In the genomic region with DNA sequence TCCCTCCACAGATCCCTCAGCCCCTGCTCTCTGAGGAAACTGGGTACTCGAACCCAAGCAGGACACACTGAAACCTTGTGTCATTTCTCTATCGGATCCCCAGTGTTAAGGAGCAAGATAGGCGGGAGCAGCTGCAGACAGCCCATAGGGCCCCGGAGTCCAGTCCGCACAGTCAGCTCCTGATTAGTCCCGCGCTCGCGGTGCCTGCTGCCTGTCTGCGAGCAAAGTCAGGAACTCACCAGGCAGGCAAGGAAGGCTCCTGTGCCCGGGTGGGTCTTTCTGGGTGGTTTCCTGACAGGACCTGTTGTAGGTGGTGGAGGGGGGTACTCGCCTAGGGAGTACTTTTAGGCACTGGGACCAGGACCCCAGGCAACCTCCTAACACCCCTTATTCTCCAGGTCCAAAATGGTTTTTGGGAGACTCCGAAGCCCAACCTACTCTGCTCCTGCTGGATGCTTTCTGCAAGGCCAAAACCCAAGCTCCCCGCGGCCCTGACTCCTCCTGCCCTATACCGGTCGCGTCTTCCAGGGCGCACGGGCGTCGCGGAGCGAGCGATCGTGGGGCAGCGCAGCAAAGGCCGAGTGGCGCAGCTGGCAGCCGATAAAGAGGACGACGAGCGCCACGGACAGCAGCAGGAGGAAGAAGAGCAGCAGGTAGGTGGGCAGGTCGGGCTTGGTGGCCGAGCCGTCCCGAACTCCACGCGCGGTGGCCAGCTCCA, we compare ENCODE assay signal across 8 mouse cellular contexts. TPM values are rescaled to one million over a fixed set of nuclear protein-coding genes. Genes with fewer than 3 reads are reported as not detected.
DNase-seq lines count a peak whose midpoint lies in the region; ATAC-seq and TF ChIP-seq lines count a peak whose summit lies in the region.

No protein-coding gene starts in this region.

- TF ChIP-seq CTCF in lung, embryonic 14.5 days (IDR thresholded peaks at IDR 0.05; ENCODE audit: low read depth) = no peak

- H3K9me3 ChIP-seq in lung, embryonic 14.5 days (ENCODE audit: low read depth, low read length) = no peaks in the 10 kb centered on the region
- H3K9me3 ChIP-seq in embryonic facial prominence, embryonic 11.5 days (replicated peaks; ENCODE audit: control insufficient read depth, low read length) = no peaks in the 10 kb centered on the region
- no peaks in the 10 kb centered on the region for H3K9me3 ChIP-seq in intestine, embryonic 14.5 days (ENCODE audit: control insufficient read depth, low read length)

- no peak for ATAC-seq in lung, embryonic 14.5 days (ENCODE audit: insufficient read depth)
- no peak for ATAC-seq in embryonic facial prominence, embryonic 11.5 days (replicated peaks; ENCODE audit: insufficient number of reproducible peaks, low FRiP score, low TSS enrichment, low read depth)
- no peak for ATAC-seq in intestine, embryonic 14.5 days (replicated peaks; ENCODE audit: low FRiP score, low TSS enrichment, low read depth)

- peak overlapping the region; percentile 53 for H3K4me3 ChIP-seq in lung, embryonic 14.5 days (ENCODE audit: low read depth, low read length)
- peak overlapping the region; percentile 49 for H3K4me3 ChIP-seq in embryonic facial prominence, embryonic 11.5 days (ENCODE audit: low read depth, low read length)
- H3K4me3 ChIP-seq in intestine, embryonic 14.5 days (ENCODE audit: low read depth, low read length) = peak overlapping the region; percentile 44

- under 1% methylated on average over 41 of the region's 41 CpGs for WGBS in lung, embryonic 14.5 days
- WGBS in embryonic facial prominence, embryonic 11.5 days = under 1% methylated on average over 38 of the region's 41 CpGs
- WGBS in intestine, embryonic 14.5 days = 3% methylated on average over 41 of the region's 41 CpGs

- peak overlapping the region; percentile 95 for H3K4me2 ChIP-seq in lung, embryonic 14.5 days
- H3K4me2 ChIP-seq in embryonic facial prominence, embryonic 11.5 days (ENCODE audit: low read depth, low read length) = peak overlapping the region; percentile 97
- H3K4me2 ChIP-seq in intestine, embryonic 14.5 days (ENCODE audit: low read length) = peak overlapping the region; percentile 89

- H3K27me3 ChIP-seq in lung, embryonic 14.5 days (ENCODE audit: insufficient read depth, low read length) = peaks cover 34% of the 10 kb centered on the region
- peaks cover 23% of the 10 kb centered on the region for H3K27me3 ChIP-seq in embryonic facial prominence, embryonic 11.5 days (ENCODE audit: control insufficient read depth, insufficient read depth, low read length)
- peaks cover 48% of the 10 kb centered on the region for H3K27me3 ChIP-seq in intestine, embryonic 14.5 days (replicated peaks; ENCODE audit: control insufficient read depth, insufficient read depth, low read length)

- DNase-seq in lung, embryonic 14.5 days = peak; percentile 63
- no peak for DNase-seq in lung, postnatal 10 days
- peak; percentile 62 for DNase-seq in embryonic facial prominence, embryonic 11.5 days (ENCODE audit: low spot score)
- peak; percentile 79 for DNase-seq in intestine, embryonic 14.5 days (ENCODE audit: low spot score)
- peak; percentile 57 for DNase-seq in neural tube, embryonic 10.5 days (ENCODE audit: extremely low spot score, low spot score)
- no peak for DNase-seq in layer of hippocampus, adult 8-10 months (ENCODE audit: low spot score in 2 of 2)
- DNase-seq in T-cell, adult 2 months (ENCODE audit: low spot score) = no peak
- DNase-seq in urinary bladder, adult 2 months (ENCODE audit: low spot score) = no peak

- H3K36me3 ChIP-seq in lung, embryonic 14.5 days (ENCODE audit: insufficient read depth) = no peaks in the 10 kb centered on the region
- no peaks in the 10 kb centered on the region for H3K36me3 ChIP-seq in embryonic facial prominence, embryonic 11.5 days (replicated peaks; ENCODE audit: control insufficient read depth, insufficient read depth, low read depth, low read length)
- H3K36me3 ChIP-seq in intestine, embryonic 14.5 days (ENCODE audit: control insufficient read depth, insufficient read depth, low read length) = no peaks in the 10 kb centered on the region

- H3K9ac ChIP-seq in lung, embryonic 14.5 days = peak overlapping the region; percentile 68
- H3K9ac ChIP-seq in embryonic facial prominence, embryonic 11.5 days (replicated peaks; ENCODE audit: low read length) = peak overlapping the region; percentile 52
- H3K9ac ChIP-seq in intestine, embryonic 14.5 days (ENCODE audit: low read length) = peak overlapping the region; percentile 34; the same call in 1 of the 2 replicates

- H3K27ac ChIP-seq in lung, embryonic 14.5 days (ENCODE audit: low read depth) = no peak overlapping the region
- H3K27ac ChIP-seq in embryonic facial prominence, embryonic 11.5 days (replicated peaks; ENCODE audit: low read depth, low read length) = no peak overlapping the region
- H3K27ac ChIP-seq in intestine, embryonic 14.5 days (ENCODE audit: low read depth) = no peak overlapping the region

- H3K4me1 ChIP-seq in lung, embryonic 14.5 days (ENCODE audit: insufficient read depth) = no peaks in the 10 kb centered on the region
- H3K4me1 ChIP-seq in embryonic facial prominence, embryonic 11.5 days (ENCODE audit: control insufficient read depth, insufficient read depth, low read length) = peaks cover 6% of the 10 kb centered on the region
- H3K4me1 ChIP-seq in intestine, embryonic 14.5 days (replicated peaks; ENCODE audit: control insufficient read depth, insufficient read depth, low read length) = peaks cover 11% of the 10 kb centered on the region

RNA-seq across cellular contexts. Expression of gene Gm45623, which starts 1.0 kb away (rescaled TPM):
- 4.6 and 5.0 TPM in 2 replicates for polyA plus RNA-seq in lung, embryonic 14.5 days (2014; fragmentation: Nextera tagmentation; extraction: Ambion mirVana)
- polyA plus RNA-seq in embryonic facial prominence, embryonic 11.5 days (2014; fragmentation: Nextera tagmentation; extraction: Ambion mirVana) = 0.38 TPM in 1 of 2 replicates, not detected in the other
- 0.32 TPM in 1 of 2 replicates, not detected in the other for polyA plus RNA-seq in intestine, embryonic 14.5 days (2014; fragmentation: Nextera tagmentation; extraction: Ambion mirVana)
- total RNA-seq in layer of hippocampus, adult 8-10 months (2022) = 1 to 10 TPM; 1.1 to 1.4 (median 1.2) TPM
- not detected in 2 replicates for polyA plus RNA-seq in urinary bladder, adult 2 months (2012; rRNA removed)

RNA-seq across cellular contexts. Expression of gene Smad5, which starts 49.8 kb away (rescaled TPM):
- 59.2 and 62.0 TPM in 2 replicates for polyA plus RNA-seq in lung, embryonic 14.5 days (2014; fragmentation: Nextera tagmentation; extraction: Ambion mirVana)
- polyA plus RNA-seq in embryonic facial prominence, embryonic 11.5 days (2014; fragmentation: Nextera tagmentation; extraction: Ambion mirVana) = 54.4 and 57.4 TPM in 2 replicates
- 37.5 and 39.9 TPM in 2 replicates for polyA plus RNA-seq in intestine, embryonic 14.5 days (2014; fragmentation: Nextera tagmentation; extraction: Ambion mirVana)
- total RNA-seq in layer of hippocampus, adult 8-10 months (2022) = 10 to 100 TPM; 27.1 to 28.8 (median 27.7) TPM
- 21.9 and 25.7 TPM in 2 replicates for polyA plus RNA-seq in urinary bladder, adult 2 months (2012; rRNA removed)

Comparison
In these comparisons a context has a peak if more than half of its experiments do, and no peak if none do; other contexts are left out.
1. DNase-seq: peak in lung, embryonic 14.5 days (single experiment), embryonic facial prominence, embryonic 11.5 days (single experiment), intestine, embryonic 14.5 days (single experiment) and neural tube, embryonic 10.5 days (single experiment); none in lung, postnatal 10 days (single experiment), layer of hippocampus, adult 8-10 months (0 of 2), T-cell, adult 2 months (single experiment) and urinary bladder, adult 2 months (single experiment).
2. Peak in every context shown above with its lines, with median percentiles within 50 percentile points of each other: H3K4me2 ChIP-seq, H3K4me3 ChIP-seq and H3K9ac ChIP-seq.